Mouse (Mus musculus) neutrophil, adult 65 days (primary cell): ENCODE results near the gene Ctu1. TPM values are rescaled to one million over a fixed set of nuclear protein-coding genes. Genes with fewer than 3 reads are reported as not detected.

ENCODE experiments used
- total RNA-seq: library from RNA; stranded (reverse); gene quantifications from 2 replicates; pipeline ENCODE4 v1.2.4, GENCODE M21; 2023

Gene Ctu1
- total RNA-seq = 2.6 and 3.2 TPM in 2 replicates

GRCm38 (mm10) chr7:43671809-43672580 is at the start of gene Ctu1:
Ctu1 (plus strand) TSS chr7:43672016.

GRCm38 (mm10) chr7:43634500-43634899 is 37.3 kb upstream of the Ctu1 start, which contains the start of gene Ceacam18:
Ceacam18 (plus strand) TSS chr7:43634707.

GRCm38 (mm10) chr7:43660002-43660401 is 11.8 kb upstream of the Ctu1 start, which contains the start of gene Siglece:
Siglece (minus strand) TSS chr7:43660161.

GRCm38 (mm10) chr7:43690118-43690517 is 18.3 kb downstream of the Ctu1 start, which contains the start of gene Klk14:
Klk14 (plus strand) TSS chr7:43690418.

GRCm38 (mm10) chr7:43712267-43712666 is 40.5 kb downstream of the Ctu1 start, which contains the start of gene Klk13:
Klk13 (plus strand) TSS chr7:43712567.

Other genes with a start within 250 kb of the Ctu1 start
- not detected in 2 replicates for gene Lim2, start 244.3 kb upstream of the Ctu1 start, total RNA-seq
- gene Nkg7, start 234.9 kb upstream of the Ctu1 start, total RNA-seq = 18.8 and 33.1 TPM in 2 replicates
- gene Cldnd2, start 231.2 kb upstream of the Ctu1 start, total RNA-seq = not detected in 2 replicates
- 51.2 and 76.8 TPM in 2 replicates for gene Etfb, start 227.9 kb upstream of the Ctu1 start, total RNA-seq
- not detected in 2 replicates for gene Gm45233, start 227.9 kb upstream of the Ctu1 start, total RNA-seq
- gene Vsig10l, start 208.9 kb upstream of the Ctu1 start, total RNA-seq = 9.9 and 11.4 TPM in 2 replicates
- not detected in 2 replicates for gene Iglon5, start 181.9 kb upstream of the Ctu1 start, total RNA-seq
- gene 4931406B18Rik, start 166.1 kb upstream of the Ctu1 start, total RNA-seq = 0.98 TPM in 1 of 2 replicates, not detected in the other
- gene Cd33, start 127.6 kb upstream of the Ctu1 start, total RNA-seq = 529 and 701 TPM in 2 replicates
- gene Zfp658, start 109.8 kb upstream of the Ctu1 start, total RNA-seq = 3.1 and 3.6 TPM in 2 replicates
- gene Zfp719, start 92.4 kb upstream of the Ctu1 start, total RNA-seq = 11.0 and 12.6 TPM in 2 replicates
- 0.41 and 0.63 TPM in 2 replicates for gene Zfp819, start 64.8 kb upstream of the Ctu1 start, total RNA-seq
- gene Ceacam18, start 37.3 kb upstream of the Ctu1 start, total RNA-seq = not detected in 2 replicates
- 153 and 158 TPM in 2 replicates for gene Siglece, start 11.9 kb upstream of the Ctu1 start, total RNA-seq
- not detected in 2 replicates for gene Klk14, start 18.4 kb downstream of the Ctu1 start, total RNA-seq
- gene Klk13, start 40.6 kb downstream of the Ctu1 start, total RNA-seq = not detected in 2 replicates
- not detected in 2 replicates for gene Klk12, start 96.9 kb downstream of the Ctu1 start, total RNA-seq
- gene Klk11, start 102.6 kb downstream of the Ctu1 start, total RNA-seq = not detected in 2 replicates
- not detected in 2 replicates for gene Klk10, start 109.0 kb downstream of the Ctu1 start, total RNA-seq
- not detected in 2 replicates for gene Klk9, start 119.9 kb downstream of the Ctu1 start, total RNA-seq
- 1.4 and 1.7 TPM in 2 replicates for gene Klk8, start 125.6 kb downstream of the Ctu1 start, total RNA-seq
- not detected in 2 replicates for gene Klk7, start 139.3 kb downstream of the Ctu1 start, total RNA-seq
- gene Klk6, start 152.5 kb downstream of the Ctu1 start, total RNA-seq = not detected in 2 replicates
- not detected in 2 replicates for gene Klk5, start 170.0 kb downstream of the Ctu1 start, total RNA-seq
- gene Klk4, start 209.1 kb downstream of the Ctu1 start, total RNA-seq = not detected in 2 replicates